Mouse (Mus musculus): Measurements from ENCODE around the gene Abcb5. TPM values are rescaled to one million over a fixed set of nuclear protein-coding genes. Genes with fewer than 3 reads are reported as not detected.
"Not testable (repeated sequence)": the region's sequence is repeated elsewhere in the genome, so short reads cannot be mapped to it uniquely, and the experiment has no call there.

The Abcb5 gene
- not detected for total RNA-seq (2021)
- long read RNA-seq, experiment 1: 0 reads
- long read RNA-seq, experiment 2: 0 reads

DNA sequence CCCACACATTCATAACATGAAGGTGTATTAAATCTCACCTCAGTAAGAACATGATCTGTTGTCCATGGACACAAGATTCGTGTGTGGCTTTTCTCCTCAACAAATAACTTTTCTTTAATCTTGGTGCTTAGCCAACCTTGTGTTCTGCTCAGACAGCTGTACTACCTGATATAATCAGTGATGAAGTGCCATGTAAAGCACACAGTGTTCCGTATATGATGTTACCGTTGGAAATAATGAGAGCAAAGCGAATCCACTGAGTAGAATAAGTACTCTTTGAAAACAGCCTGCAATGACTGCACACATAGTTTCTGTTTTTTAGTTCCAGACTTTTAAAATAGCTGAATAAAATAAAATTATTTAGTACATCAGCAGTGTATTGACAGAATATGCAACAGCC lies at the start of gene Abcb5:
Gene Abcb5, minus strand, starts transcription at position 101 of the 400 bp plus-strand sequence.
- DNase-seq: no peak

DNA sequence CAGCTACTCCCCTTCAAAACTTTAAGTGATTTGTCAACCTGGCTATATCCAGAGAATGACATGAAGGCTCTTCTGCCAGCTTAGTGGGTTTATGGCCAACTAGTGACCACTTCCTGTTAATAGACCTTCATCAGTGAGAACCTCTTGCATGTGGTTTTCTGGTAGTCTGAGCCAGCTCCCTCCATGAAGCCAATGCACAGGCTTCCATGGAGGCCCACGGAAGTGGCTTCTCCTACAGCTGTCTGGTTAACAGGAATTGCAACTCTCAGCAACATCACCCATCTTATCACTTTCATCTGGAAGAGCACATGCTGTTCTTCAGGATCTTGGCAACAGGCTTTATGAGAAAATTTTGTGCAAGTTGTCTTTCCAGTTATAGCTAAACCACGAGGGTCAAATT lies 33.0 kb upstream of the Abcb5 start:
- DNase-seq: no peak

GRCm38 (mm10) chr12:118994328-118995166 lies 28.3 kb upstream of the Abcb5 start:
- no peak for DNase-seq

- DNase-seq: no peak
Measured at GRCm38 (mm10) chr12:118984852-118985251, 18.6 kb upstream of the Abcb5 start.

GRCm38 (mm10) chr12:118930386-118931318 lies 35.6 kb downstream of the Abcb5 start:
- peak; percentile 52 to 65 for DNase-seq

GRCm38 (mm10) chr12:118926813-118927281 lies 39.4 kb downstream of the Abcb5 start:
- DNase-seq: peak in 1 of 2 experiments; percentile 2

DNA sequence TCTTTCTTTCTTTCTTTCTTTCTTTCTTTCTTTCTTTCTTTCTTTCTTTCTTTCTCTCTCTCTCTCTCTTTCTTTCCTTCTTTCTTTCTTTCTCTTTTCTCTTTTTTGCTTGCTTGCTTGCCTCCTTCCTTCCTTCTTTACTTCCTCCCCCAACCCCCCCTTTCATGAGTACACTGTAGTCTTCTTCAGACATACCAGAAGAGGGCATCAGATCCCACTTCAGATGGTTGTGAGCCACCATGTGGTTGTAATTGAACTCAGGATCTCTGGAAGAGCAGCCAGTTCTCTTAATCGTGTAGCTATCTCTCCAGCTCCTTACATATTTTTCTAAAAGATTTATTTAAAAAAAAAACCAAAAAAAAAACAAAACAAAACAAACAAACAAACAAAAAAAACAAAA lies 42.3 kb downstream of the Abcb5 start:
- DNase-seq: not testable (repeated sequence)

DNA sequence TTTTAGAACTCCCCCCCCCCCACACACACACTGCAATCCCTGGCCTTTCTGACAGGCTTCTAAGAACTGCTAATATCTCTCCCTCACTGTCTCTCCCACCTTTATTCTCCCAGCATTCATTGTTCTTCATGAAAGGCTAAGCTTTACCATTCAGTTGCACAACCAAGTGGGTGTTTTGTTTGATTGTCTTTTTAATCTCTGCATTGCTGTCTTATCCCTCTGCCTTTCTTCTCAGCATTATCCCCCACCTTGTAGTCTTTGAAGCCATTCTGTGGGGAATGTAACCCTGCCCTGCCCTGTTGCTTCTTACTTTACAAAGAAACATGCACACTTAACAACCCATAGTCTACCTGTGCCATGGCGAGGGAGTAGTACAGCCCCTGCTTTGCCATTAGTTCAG lies 48.5 kb downstream of the Abcb5 start:
- DNase-seq: no peak

GRCm38 (mm10) chr12:118910360-118910759 lies 55.9 kb downstream of the Abcb5 start:
- no peak for DNase-seq

DNA sequence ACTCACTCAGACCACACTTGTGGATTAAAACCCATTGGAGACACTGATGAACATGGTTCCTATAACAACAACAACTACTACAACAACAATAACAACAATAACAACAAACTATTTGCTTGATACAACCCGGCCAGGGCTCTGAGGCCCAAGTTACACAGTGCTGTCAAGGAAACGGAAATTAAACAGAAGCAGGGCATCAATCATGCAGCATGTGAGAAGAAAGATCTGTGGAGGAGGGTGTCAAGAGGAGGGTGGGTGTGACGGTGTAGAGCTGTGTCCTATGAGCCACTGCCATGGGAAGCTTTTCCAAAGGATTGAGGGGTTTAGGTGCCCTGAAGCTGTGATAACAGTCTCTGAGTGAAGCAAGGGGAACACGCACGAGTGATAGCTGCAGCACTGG lies 64.0 kb downstream of the Abcb5 start:
- DNase-seq: no peak

GRCm38 (mm10) chr12:118887964-118888363 lies 78.3 kb downstream of the Abcb5 start:
- no peak for DNase-seq

DNA sequence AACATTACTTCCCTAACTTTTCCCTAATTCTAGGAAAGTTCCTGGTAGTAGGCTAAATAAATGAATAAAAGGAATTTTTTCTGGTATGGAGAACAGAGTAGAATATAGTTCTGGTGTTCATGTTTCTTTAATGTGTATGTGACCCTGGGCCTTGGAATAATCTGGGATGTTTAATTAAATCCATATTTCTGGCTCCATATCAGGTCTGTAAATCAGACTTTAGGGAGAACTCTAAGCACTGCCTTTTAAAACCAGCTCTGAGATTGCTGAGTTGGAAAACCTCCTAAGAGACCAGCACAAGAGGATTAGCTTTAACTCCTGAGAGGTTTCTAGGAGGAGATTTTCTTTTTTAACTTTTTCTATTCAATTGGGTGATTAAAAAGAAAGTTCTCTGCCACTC lies 83.4 kb downstream of the Abcb5 start:
- DNase-seq: no peak

- DNase-seq: no peak
Measured at GRCm38 (mm10) chr12:118872673-118873072, 93.5 kb downstream of the Abcb5 start.

DNA sequence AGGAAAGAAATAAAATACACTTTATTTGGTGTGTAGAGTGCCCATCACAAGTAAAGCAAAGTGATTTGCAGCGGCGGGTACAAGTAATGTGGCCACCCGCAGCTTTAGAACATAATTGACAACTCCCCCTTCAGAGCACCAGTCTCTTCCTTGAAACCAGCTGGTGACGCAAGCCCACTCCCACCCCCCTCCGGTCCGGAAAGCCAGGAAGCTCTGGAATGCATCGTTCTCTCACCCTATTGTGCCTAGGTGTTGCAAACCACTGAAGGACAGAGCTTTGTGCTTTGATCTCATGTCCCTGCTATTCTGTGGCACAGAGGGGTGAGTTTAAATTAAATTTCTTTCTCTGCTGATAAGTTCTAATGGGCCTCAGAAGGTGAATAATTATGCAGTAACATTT lies 110.1 kb downstream of the Abcb5 start:
- no peak for DNase-seq

DNA sequence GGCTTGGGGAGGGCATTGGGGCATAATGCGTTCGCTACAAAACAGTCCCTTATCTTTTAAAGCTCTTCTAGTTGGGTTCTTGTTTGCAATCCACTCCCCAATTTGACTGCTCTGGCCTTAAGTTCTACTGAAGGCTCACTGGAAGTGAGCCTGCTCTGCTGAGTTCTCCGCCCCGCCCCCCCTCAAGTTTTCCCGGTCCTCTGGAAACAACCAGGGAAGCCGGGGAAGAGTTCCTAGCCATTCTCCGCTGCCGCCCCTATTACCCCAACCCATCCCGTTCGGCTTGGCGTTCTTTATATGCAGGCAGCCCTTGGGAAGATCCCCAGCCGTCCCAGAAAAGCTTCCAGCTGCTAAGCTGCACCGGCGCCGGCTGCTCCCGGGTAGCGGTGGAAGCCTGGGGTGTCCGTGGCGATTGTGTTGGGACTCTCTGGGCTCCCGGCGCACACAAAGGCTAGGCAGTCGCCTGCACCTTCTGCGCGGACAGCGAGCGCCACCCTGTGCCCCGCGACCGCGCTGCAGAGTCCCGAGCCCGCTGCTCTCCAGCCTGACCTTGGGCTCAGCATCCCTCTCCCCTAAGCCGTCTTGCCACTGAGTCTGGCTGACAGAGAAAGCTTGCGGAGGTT lies 111.3 kb downstream of the Abcb5 start:
- DNase-seq: peak; percentile 77

- DNase-seq: no peak
Measured at GRCm38 (mm10) chr12:118854401-118854800, 111.8 kb downstream of the Abcb5 start.

GRCm38 (mm10) chr12:118853331-118853730 lies 112.9 kb downstream of the Abcb5 start:
- DNase-seq: no peak

DNA sequence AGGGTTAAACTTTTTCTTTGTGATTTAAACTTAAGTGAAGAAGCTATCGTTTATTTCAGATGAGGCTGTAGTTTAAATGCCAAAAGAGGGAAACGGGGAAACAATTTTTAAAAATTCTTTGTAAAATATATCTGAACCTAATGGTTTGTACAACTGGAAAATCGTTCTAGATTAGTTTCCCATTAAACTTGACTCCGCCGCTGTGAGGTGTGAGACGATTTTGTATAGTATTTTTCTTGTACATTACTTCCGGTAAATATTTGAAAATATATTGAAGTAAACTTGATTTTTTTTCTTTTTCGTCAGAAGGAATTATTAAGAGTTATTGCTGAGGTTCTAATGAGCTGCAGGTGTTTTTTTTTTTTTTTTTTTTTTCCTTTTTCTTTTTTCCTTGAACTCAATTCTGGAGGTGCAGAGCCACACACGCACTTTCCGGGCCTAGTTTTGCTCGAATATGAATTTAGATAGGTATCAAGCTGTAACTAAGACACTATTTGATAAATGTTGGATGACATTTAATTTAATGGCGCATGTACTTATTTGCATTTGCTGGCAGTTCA lies 115.3 kb downstream of the Abcb5 start:
- no peak for DNase-seq

- DNase-seq: no peak
Measured at GRCm38 (mm10) chr12:118849996-118850395, 116.2 kb downstream of the Abcb5 start.

GRCm38 (mm10) chr12:118849203-118849861 lies 116.9 kb downstream of the Abcb5 start:
- DNase-seq: no peak

- no peak for DNase-seq
Measured at GRCm38 (mm10) chr12:118848496-118849202, 117.6 kb downstream of the Abcb5 start.
